Mouse (Mus musculus): Measurements from ENCODE around the gene Hpn. TPM values are rescaled to one million over a fixed set of nuclear protein-coding genes. Genes with fewer than 3 reads are reported as not detected.
A peak's percentile ranks its signal among the peaks of the same experiment; 100 is the strongest.

Gene Hpn
- polyA plus RNA-seq, 1 experiment from 2014 or later = 2.0 TPM

DNA sequence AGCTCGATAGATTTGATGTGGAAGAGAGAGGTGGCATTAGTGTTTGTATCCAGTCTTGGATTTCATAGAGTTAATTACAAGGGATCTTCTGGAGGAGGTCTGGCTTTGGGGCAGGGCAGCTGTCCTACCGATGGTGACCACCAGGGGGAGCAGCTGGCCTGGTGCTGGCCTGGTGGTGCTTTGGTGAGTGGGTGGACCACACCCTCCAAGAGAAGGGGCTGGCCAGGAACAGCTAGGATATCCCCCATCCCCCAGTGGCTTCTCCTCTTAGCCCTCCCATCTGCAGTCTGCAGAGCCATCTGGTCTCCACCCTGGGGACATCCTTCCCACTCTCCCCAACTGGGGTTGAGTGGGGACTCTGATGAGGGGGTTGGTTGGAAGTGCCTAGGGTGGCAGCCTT, 56.0 kb downstream of the Hpn start, which contains the start of gene Lgi4:
Gene Lgi4, plus strand, starts transcription at position 235 of the 400 bp plus-strand sequence.
- Histone ChIP-seq H3K27ac (replicated peaks in 1 of 2; ENCODE audit: control insufficient read depth in 1 of 2, insufficient read depth in 1 of 2, low read depth in 2 of 2, low read length in 2 of 2) (no peak within 1 kb of the TSS), H3K36me3 (ENCODE audit: control insufficient read depth, insufficient read depth, low read length) (no peaks in the 10 kb centered on the region), H3K4me3 (ENCODE audit: control insufficient read depth in 1 of 2, insufficient read depth in 1 of 2, low read depth in 1 of 2, low read length in 2 of 2) (no peak within 1 kb of the TSS), H3K4me1 (ENCODE audit: control insufficient read depth in 2 of 2, insufficient read depth in 2 of 2, low read length in 2 of 2) (peaks cover 9 to 11% of the 10 kb centered on the region in 2 experiments; a peak in 2 of 4 replicates), H3K9me3 (ENCODE audit: control insufficient read depth, low read length) (no peaks in the 10 kb centered on the region), H3K27me3 (ENCODE audit: control insufficient read depth, insufficient read depth, low read length) (no peaks in the 10 kb centered on the region), H3K4me2 (ENCODE audit: low read length) (no peak within 1 kb of the TSS), H3K9ac (ENCODE audit: low read length) (no peak within 1 kb of the TSS)
- no peak for ATAC-seq (ENCODE audit: insufficient number of reproducible peaks, insufficient read depth, low FRiP score, low read depth)
- 2% methylated on average over 2 of the region's 2 CpGs for WGBS

DNA sequence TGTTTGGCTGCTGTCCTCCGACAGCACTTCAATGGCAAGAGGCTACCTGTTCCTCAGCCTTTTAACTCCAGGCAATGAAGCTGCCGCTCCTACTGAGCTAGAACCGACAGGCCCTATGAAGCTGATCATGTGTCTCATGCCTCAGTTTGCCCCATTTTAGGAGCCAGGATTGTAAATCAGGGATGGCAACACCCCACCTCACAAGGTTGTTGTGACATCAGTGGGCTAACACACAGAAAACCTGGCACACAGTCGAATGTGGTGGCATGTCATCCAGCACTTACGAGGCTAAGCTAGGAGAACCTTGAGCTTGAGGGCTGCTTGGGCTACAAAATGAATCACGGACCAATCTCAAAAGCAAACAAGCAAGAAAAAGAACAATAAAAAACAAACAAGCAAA, 56.9 kb downstream of the Hpn start:
- Histone ChIP-seq H3K9ac (ENCODE audit: low read length) (no peak overlapping the region), H3K27me3 (ENCODE audit: control insufficient read depth, insufficient read depth, low read length) (no peaks in the 10 kb centered on the region), H3K9me3 (ENCODE audit: control insufficient read depth, low read length) (no peaks in the 10 kb centered on the region), H3K4me2 (ENCODE audit: low read length) (no peak overlapping the region), H3K36me3 (ENCODE audit: control insufficient read depth, insufficient read depth, low read length) (no peaks in the 10 kb centered on the region), H3K27ac (replicated peaks in 1 of 2; ENCODE audit: control insufficient read depth in 1 of 2, insufficient read depth in 1 of 2, low read depth in 2 of 2, low read length in 2 of 2) (no peak overlapping the region), H3K4me3 (ENCODE audit: control insufficient read depth in 1 of 2, insufficient read depth in 1 of 2, low read depth in 1 of 2, low read length in 2 of 2) (no peak overlapping the region), H3K4me1 (ENCODE audit: control insufficient read depth in 2 of 2, insufficient read depth in 2 of 2, low read length in 2 of 2) (peaks cover 18 to 19% of the 10 kb centered on the region in 2 experiments; a peak in 3 of 4 replicates)
- ATAC-seq (ENCODE audit: insufficient number of reproducible peaks, insufficient read depth, low FRiP score, low read depth) = no peak
- WGBS = 77% methylated on average over 6 of the region's 6 CpGs

DNA sequence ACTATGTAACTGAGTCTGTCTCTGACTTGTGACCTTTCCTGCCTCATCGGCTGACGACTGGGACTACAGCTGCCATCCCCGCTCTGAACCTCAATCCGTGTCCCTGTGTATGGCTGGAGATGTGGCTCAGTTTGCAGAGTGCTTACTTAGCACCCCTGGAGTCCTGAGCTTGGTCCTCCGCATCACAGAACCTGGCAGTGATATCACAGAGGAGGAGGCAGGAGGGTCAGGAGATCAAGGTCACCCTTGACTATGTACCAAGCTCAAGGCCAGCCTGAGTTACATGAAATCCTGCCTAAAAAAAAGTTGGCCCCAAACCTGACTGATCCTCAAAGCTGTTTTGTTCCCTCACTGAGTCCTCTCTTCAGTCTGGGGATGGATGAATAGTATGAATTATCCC, 57.4 kb downstream of the Hpn start:
- H3K27ac ChIP-seq (replicated peaks in 1 of 2; ENCODE audit: control insufficient read depth in 1 of 2, insufficient read depth in 1 of 2, low read depth in 2 of 2, low read length in 2 of 2) = no peak overlapping the region
- H3K4me1 ChIP-seq (ENCODE audit: control insufficient read depth in 2 of 2, insufficient read depth in 2 of 2, low read length in 2 of 2) = peaks cover 22 to 23% of the 10 kb centered on the region in 2 experiments; a peak in 3 of 4 replicates
- WGBS = 71% methylated on average over 5 of the region's 5 CpGs
- no peak for ATAC-seq (ENCODE audit: insufficient number of reproducible peaks, insufficient read depth, low FRiP score, low read depth)
- no peak overlapping the region for H3K4me3 ChIP-seq (ENCODE audit: control insufficient read depth in 1 of 2, insufficient read depth in 1 of 2, low read depth in 1 of 2, low read length in 2 of 2)
- H3K27me3 ChIP-seq (ENCODE audit: control insufficient read depth, insufficient read depth, low read length) = no peaks in the 10 kb centered on the region
- H3K36me3 ChIP-seq (ENCODE audit: control insufficient read depth, insufficient read depth, low read length) = no peaks in the 10 kb centered on the region
- H3K9ac ChIP-seq (ENCODE audit: low read length) = no peak overlapping the region
- H3K4me2 ChIP-seq (ENCODE audit: low read length) = no peak overlapping the region
- H3K9me3 ChIP-seq (ENCODE audit: control insufficient read depth, low read length) = no peaks in the 10 kb centered on the region

DNA sequence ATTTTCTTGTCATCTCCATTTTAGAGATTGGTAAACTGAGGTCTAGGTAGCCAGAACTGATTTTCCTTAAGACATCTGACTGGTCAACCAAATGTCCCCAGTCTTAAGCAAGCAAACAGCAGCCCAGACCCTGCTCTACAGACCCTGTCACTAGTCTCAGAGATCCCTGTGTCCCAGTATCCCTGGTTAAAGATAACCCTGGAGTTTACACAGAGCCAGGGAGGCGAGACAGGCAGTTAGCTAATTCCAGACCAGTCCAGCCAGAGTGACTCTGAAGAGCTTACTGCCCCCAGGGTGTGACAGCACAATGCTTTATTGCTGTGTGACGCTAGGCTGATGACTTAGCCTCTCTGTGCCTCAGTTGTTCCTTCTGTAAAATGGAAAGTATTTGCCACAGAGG, 58.0 kb downstream of the Hpn start, which contains the start of gene Fxyd1:
Gene Fxyd1, minus strand, starts transcription at position 129 of the 400 bp plus-strand sequence.
- no peak for ATAC-seq (ENCODE audit: insufficient number of reproducible peaks, insufficient read depth, low FRiP score, low read depth)
- Histone ChIP-seq H3K27me3 (ENCODE audit: control insufficient read depth, insufficient read depth, low read length) (peaks cover 4% of the 10 kb centered on the region), H3K27ac (replicated peaks in 1 of 2; ENCODE audit: control insufficient read depth in 1 of 2, insufficient read depth in 1 of 2, low read depth in 2 of 2, low read length in 2 of 2) (peak within 1 kb of the TSS; percentile 95 to 97), H3K4me2 (ENCODE audit: low read length) (peak within 1 kb of the TSS; percentile 69), H3K36me3 (ENCODE audit: control insufficient read depth, insufficient read depth, low read length) (no peaks in the 10 kb centered on the region), H3K9ac (ENCODE audit: low read length) (peak within 1 kb of the TSS; percentile 45; the same call in 1 of the 2 replicates), H3K4me3 (ENCODE audit: control insufficient read depth in 1 of 2, insufficient read depth in 1 of 2, low read depth in 1 of 2, low read length in 2 of 2) (no peak within 1 kb of the TSS), H3K4me1 (ENCODE audit: control insufficient read depth in 2 of 2, insufficient read depth in 2 of 2, low read length in 2 of 2) (peaks cover 28 to 30% of the 10 kb centered on the region in 2 experiments), H3K9me3 (ENCODE audit: control insufficient read depth, low read length) (no peaks in the 10 kb centered on the region)
- WGBS = 64% methylated on average over 2 of the region's 2 CpGs

DNA sequence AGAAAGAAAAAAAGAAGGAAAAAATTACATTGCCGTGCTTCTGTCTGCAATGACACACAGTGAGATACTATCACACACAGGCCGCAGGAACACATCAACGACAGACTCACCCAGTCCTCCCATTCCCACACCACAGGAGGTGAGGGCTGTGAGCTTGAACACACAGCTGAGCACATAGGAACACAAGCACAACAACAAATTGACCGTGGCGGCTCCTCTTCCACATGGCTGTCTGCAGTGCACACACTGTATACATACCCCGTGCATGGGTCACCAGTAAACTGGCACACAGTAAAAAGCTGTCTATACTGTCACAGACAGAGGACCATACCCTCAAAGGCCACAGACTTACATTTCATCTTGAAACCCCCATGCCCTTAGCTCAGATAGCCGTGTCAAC, 58.6 kb downstream of the Hpn start:
- WGBS = 69% methylated on average over 7 of the region's 7 CpGs
- Histone ChIP-seq H3K27ac (replicated peaks in 1 of 2; ENCODE audit: control insufficient read depth in 1 of 2, insufficient read depth in 1 of 2, low read depth in 2 of 2, low read length in 2 of 2) (peak overlapping the region in 1 of 2 experiments; percentile 95; a peak in 1 of 4 replicates), H3K4me2 (ENCODE audit: low read length) (no peak overlapping the region), H3K27me3 (ENCODE audit: control insufficient read depth, insufficient read depth, low read length) (peaks cover 11% of the 10 kb centered on the region), H3K4me3 (ENCODE audit: control insufficient read depth in 1 of 2, insufficient read depth in 1 of 2, low read depth in 1 of 2, low read length in 2 of 2) (no peak overlapping the region), H3K36me3 (ENCODE audit: control insufficient read depth, insufficient read depth, low read length) (no peaks in the 10 kb centered on the region), H3K9me3 (ENCODE audit: control insufficient read depth, low read length) (no peaks in the 10 kb centered on the region), H3K4me1 (ENCODE audit: control insufficient read depth in 2 of 2, insufficient read depth in 2 of 2, low read length in 2 of 2) (peaks cover 34 to 36% of the 10 kb centered on the region in 2 experiments), H3K9ac (ENCODE audit: low read length) (no peak overlapping the region)
- no peak for ATAC-seq (ENCODE audit: insufficient number of reproducible peaks, insufficient read depth, low FRiP score, low read depth)

DNA sequence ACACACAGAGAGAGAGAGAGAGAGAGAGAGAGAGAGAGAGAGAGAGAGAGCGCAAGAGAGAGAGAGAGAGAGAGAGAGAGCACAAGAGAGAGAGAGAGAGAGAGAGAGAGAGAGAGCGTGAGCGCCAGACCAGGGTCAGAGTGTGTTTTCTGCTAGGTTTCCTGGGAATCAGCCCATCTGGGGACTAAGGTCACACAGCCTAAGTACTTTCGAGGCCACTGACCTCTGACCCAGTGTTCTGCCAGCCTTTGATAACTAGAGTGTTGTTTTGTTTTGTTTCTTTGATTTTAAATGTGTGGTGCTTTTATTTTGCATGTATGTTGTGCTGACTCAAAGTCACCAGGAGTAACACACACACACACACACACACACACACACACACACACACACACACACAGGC, 59.2 kb downstream of the Hpn start:
- Histone ChIP-seq H3K4me3 (ENCODE audit: control insufficient read depth in 1 of 2, insufficient read depth in 1 of 2, low read depth in 1 of 2, low read length in 2 of 2) (peak overlapping the region in 1 of 2 experiments; percentile 60; a peak in 1 of 4 replicates), H3K4me2 (ENCODE audit: low read length) (peak overlapping the region; percentile 69), H3K9ac (ENCODE audit: low read length) (peak overlapping the region; percentile 45; the same call in 1 of the 2 replicates), H3K27ac (replicated peaks in 1 of 2; ENCODE audit: control insufficient read depth in 1 of 2, insufficient read depth in 1 of 2, low read depth in 2 of 2, low read length in 2 of 2) (peak overlapping the region; percentile 95 to 97), H3K27me3 (ENCODE audit: control insufficient read depth, insufficient read depth, low read length) (peaks cover 16% of the 10 kb centered on the region), H3K9me3 (ENCODE audit: control insufficient read depth, low read length) (no peaks in the 10 kb centered on the region), H3K4me1 (ENCODE audit: control insufficient read depth in 2 of 2, insufficient read depth in 2 of 2, low read length in 2 of 2) (peaks cover 36 to 41% of the 10 kb centered on the region in 2 experiments), H3K36me3 (ENCODE audit: control insufficient read depth, insufficient read depth, low read length) (no peaks in the 10 kb centered on the region)
- WGBS = 9% methylated on average over 3 of the region's 4 CpGs
- no peak for ATAC-seq (ENCODE audit: insufficient number of reproducible peaks, insufficient read depth, low FRiP score, low read depth)

DNA sequence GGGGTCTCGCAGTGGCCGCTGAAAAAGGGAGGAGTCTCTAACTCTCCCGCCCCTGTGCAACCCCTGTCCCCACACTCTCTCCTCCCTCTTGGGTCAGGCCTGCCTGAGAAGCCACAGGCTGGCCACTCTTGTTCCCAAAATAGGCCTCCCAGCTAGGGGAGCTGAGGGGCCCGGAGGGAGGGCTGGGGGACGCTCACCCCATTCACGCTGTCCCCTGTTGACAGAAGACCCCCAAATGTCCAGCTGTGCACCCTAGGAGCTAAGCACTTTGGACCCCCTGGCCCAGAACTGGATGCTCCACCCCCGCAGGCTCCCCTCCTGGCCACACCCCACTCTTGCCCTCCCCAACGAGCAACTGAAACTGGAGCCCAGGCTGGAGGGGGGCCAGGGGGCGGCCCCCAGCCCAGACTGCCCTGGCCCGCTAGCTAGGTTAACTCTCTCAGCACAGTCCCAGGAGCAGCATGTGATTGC, 59.7 kb downstream of the Hpn start:
- Histone ChIP-seq H3K36me3 (ENCODE audit: control insufficient read depth, insufficient read depth, low read length) (no peaks in the 10 kb centered on the region), H3K27me3 (ENCODE audit: control insufficient read depth, insufficient read depth, low read length) (peaks cover 21% of the 10 kb centered on the region), H3K9ac (ENCODE audit: low read length) (peak overlapping the region; percentile 81), H3K9me3 (ENCODE audit: control insufficient read depth, low read length) (no peaks in the 10 kb centered on the region), H3K4me1 (ENCODE audit: control insufficient read depth in 2 of 2, insufficient read depth in 2 of 2, low read length in 2 of 2) (peaks cover 36 to 45% of the 10 kb centered on the region in 2 experiments), H3K4me3 (ENCODE audit: control insufficient read depth in 1 of 2, insufficient read depth in 1 of 2, low read depth in 1 of 2, low read length in 2 of 2) (peak overlapping the region; percentile 51 to 60), H3K27ac (replicated peaks in 1 of 2; ENCODE audit: control insufficient read depth in 1 of 2, insufficient read depth in 1 of 2, low read depth in 2 of 2, low read length in 2 of 2) (peak overlapping the region; percentile 95 to 97), H3K4me2 (ENCODE audit: low read length) (peak overlapping the region; percentile 69)
- 6% methylated on average over 10 of the region's 10 CpGs for WGBS
- ATAC-seq (ENCODE audit: insufficient number of reproducible peaks, insufficient read depth, low FRiP score, low read depth) = peak; percentile 88
